Mouse (Mus musculus) left cerebral cortex, adult 8-10 months (tissue): Measurements from ENCODE around the gene U2af1. TPM values are rescaled to one million over a fixed set of nuclear protein-coding genes. Genes with fewer than 3 reads are reported as not detected.

ENCODE experiments used
- DNase-seq, 2 experiments: peaks; one replicate each; pipeline ENCODE4 v3.0.0; 2022; ENCODE audit warnings: low spot score in 2 of 2
- total RNA-seq, 4 experiments: library from RNA; stranded (reverse); gene quantifications; 2 replicates each; pipeline ENCODE4 v1.2.4; 2022

The U2af1 gene
- total RNA-seq, 4 experiments from 2014 or later, result 119 to 127 (median 122) TPM

GRCm38 (mm10) chr17:31662855-31663254 lies 4.2 kb upstream of the U2af1 start:
- DNase-seq, result no peak

- DNase-seq, result peak; percentile 29 to 85
Observed at GRCm38 (mm10) chr17:31660661-31661250, 2.1 kb upstream of the U2af1 start.

DNA sequence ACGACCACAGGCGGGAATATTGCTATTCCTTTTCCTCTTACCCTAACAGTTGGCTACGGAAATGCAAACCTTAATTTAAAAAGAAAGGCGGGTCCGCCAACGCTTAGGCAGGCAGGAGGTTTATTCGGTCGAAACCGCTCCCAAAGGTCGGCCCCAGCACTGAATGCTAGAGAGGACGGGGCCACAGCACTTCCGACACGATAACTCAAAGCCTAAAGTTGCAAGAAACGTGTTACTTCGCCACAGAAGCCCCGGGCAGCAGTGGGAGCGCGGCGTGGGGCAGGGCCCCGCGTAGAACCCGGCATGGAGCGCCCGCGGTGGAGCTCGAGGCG lies 590 bp downstream of the U2af1 start:
- DNase-seq, result no peak

- DNase-seq, result no peak
Observed at GRCm38 (mm10) chr17:31657141-31657983, 1.3 kb downstream of the U2af1 start.

DNA sequence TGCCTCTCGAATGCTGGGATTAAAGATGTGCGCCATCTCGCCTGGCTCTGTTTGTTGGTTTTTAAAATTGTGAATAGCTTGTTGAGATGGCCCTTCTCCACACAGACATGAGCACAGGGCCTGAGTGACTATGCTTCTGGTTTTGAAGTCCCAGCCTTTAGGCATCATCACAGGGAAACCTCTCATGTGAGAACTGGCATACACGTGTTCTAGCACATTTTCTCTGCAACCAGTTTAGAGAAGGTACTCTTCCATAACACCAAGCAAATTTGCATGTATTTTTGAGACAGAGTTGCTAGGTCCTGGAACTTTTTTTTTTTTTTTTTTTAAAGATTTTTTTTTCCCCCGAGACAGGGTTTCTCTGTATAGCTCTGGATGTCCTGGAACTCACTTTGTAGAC lies 2.0 kb downstream of the U2af1 start:
- DNase-seq, result no peak

DNA sequence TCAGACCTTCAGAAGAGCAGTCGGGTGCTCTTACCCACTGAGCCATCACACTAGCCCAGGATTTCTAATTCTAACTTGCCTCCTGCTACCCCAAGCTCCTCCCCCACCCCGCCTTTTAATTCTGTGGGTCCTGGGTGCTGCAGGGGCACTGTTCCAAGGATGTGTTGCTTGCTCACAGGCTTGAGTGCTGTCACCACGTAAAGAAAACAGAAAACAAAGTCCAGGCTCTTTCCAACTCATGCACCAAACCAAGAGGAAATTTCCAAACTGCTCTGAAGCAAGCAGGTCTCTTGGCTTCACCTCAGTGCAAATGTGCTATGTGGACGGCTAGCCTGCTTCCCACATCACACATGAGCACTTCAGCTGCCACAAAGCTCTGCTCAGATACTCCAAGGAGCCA lies 3.3 kb downstream of the U2af1 start:
- DNase-seq, result no peak

- no peak for DNase-seq
Observed at GRCm38 (mm10) chr17:31653277-31653676, 5.4 kb downstream of the U2af1 start.

- no peak for DNase-seq
Observed at GRCm38 (mm10) chr17:31652152-31652551, 6.5 kb downstream of the U2af1 start.

DNA sequence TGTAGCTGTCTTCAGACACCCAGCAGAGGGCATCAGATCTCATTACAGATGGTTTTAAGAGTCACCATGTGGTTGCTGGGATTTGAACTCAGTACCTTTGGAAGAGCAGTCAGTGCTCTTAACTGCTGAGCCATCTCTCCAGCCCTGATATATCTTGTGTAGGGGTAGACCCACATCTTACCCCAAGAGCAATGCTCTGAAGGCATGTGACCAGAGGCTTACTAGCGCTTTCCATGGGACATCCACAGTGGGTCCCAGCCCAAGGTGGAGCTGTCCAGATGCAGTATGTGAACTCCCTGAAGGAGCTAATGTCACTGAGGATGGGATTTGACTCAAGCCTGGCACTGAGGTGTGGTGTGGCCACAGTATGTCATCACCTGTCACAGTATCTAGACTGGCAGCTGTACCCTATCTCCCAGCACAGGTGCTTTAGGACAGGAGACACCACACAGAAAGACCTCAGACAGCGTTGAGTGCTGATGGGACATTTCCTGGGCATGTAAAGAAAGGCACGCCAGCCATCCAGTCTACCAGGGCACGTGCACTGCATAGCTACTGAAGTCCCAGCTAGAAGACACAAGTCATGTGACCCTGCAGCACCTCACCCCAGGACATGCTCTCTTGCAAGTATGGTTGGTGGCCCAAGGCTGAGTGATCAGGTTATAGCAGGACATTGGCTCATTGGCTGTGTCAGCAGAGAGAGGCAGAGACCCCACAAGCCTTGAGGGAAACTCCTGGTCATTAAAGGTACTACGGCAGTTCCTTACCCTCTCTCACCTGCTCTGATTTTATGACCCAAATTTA lies 12.3 kb downstream of the U2af1 start:
- no peak for DNase-seq

GRCm38 (mm10) chr17:31642913-31643312 lies 15.8 kb downstream of the U2af1 start:
- no peak for DNase-seq

DNA sequence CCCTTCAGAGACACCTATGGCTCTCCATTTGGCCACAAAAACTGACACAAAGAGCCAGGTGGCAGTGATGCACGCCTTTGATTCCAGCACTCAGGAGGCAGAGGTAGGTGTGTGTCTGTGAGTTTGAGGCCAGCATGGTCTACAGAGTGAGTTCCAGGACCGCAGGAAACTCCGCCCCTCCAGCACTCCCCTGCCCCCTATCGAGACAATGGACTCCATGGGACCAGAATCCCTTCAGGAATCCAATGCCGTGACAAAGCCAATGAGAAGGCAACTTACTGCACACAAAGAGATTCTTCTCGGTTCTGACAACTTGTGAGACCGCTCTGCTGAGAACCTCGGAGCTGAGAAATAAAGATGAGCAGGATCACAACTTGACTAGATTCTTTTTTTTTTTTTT lies 16.4 kb downstream of the U2af1 start:
- no peak for DNase-seq

DNA sequence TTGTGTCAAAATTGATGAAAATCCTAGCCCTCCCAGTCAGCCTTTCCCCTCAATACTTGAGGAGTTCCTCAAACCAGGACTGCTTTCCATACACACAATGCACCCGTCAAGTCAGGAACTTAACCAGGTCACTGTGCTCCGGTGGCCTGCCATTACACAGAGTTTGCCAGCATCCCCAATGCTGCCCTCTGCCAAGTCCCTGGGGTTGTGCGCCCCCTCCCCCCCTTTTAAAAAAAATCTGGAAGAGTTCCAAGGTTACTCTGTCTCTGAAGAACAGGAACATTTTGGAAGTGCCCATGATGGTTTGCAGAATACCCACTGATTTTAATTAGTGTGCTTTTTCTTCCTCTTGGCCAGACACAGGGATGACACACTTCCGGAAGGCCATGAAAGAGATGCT lies 19.0 kb downstream of the U2af1 start:
- peak in 1 of 2 experiments; percentile 55 for DNase-seq

- peak in 1 of 2 experiments; percentile 72 for DNase-seq
Observed at GRCm38 (mm10) chr17:31637866-31638570, 20.7 kb downstream of the U2af1 start.

DNA sequence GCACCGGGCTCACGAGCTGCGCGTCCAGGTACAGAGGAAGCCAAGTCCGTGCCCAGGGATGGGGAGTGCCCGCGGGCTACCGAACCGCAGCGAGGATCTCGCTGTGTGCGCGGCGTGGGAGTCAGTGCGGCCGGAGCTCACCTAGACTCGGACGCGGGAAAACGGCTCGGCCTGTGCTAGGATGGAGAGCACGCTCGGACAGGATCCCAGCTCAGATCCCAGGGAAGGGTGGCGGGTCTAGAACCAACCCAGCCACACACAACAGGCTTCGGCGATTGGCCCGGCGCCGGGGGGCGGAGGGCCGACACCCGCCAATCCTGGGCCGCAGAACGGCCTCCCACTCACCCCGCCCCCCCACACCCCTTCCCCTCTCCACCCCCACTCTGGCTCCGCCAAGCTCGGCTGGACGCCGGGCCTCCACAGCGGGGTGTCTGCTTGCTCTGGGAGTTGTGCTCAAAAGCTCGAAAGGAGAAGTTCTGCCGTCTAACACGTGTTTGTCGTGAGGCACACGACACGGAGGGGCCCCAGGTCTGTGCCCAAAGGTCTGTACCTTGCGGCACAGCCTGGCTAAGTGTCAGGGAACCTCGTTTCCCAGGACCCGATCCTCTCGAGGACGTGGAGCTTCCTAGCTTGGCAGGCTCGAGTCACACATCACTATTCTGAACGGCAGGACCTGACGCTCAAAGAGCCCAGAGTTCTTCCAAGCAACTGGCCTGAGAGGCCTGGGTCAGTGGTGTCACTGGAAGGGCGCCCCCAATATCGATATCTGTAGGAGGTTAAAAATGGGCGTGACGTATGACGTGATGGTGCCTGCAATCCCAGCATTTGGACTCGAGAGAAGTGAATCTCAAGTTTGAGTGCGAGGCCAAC lies 21.5 kb downstream of the U2af1 start, which contains the start of gene Cbs:
Gene Cbs (minus strand): TSS at position 297 of the 870 bp plus-strand sequence.
- peak; percentile 31 to 66 for DNase-seq

DNA sequence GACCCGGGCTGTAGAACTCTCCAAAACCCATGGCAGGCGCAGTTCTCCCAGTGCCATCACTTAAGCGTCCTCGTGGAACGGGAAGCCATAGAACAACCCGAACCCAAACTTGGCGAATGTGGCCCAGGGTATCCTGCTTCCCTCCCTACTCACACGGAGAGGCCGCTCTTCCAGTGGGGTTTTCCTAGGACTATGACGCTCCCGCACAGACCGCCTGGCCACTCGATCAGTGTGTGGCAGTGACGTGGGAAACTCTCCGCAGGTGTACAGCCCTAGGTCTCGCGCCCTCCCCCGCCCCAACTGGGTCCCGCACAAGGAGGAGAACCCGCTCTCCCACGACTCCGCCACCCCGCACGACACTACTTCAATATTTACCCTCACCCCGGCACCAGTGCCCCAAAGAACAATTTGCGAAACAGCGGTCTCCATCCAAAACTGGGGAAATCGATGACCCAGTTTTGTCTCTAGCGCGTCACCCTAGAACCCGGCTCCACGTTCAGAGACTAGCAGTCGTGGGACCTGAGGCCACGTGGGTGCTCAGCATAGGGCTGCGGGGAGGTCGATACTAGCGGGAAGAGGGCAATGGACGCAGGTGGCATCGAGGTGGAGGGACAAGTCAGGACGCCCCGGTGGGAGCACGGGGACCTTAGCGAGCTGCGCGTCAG lies 22.3 kb downstream of the U2af1 start:
- DNase-seq, result no peak

DNA sequence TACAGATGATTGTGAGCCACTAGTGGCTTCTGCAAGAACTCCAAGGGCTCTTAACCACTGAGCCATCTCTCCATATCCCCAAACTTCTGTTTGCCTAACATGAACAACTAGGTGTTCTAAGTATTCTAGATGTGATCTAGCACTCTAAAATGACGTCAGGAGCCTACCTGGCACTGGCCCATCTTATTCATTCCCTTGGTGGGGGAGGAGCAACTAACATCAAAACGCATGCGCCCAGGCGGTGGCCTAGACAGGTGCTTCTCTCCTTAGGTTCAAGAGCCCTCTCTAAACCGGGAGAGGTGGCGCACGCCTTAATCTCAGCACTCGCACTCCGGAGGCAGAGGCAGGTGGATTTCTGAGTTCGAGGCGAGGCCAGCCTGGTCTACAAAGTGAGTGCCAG lies 22.9 kb downstream of the U2af1 start:
- no peak for DNase-seq

DNA sequence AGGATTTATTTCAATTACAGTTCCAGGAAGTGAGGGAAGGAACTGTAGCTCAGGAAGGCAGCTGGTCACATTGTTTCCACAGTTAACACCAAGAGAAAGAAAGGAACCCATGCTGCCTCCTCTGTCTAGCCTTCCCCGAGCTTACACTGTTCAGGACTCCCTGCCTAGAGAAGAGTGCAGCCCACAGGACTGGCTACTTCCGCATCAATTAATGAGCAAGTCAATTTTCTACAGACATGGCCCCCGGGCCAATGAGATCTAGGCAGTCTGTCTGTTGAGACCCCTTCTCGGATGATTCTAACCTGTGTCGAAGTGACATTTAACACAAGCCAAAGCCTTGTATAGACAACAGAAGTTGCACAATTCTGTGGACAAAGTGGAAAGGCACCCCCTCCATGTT lies 23.8 kb downstream of the U2af1 start:
- no peak for DNase-seq

- DNase-seq, result no peak
Observed at GRCm38 (mm10) chr17:31633007-31633406, 25.7 kb downstream of the U2af1 start.

DNA sequence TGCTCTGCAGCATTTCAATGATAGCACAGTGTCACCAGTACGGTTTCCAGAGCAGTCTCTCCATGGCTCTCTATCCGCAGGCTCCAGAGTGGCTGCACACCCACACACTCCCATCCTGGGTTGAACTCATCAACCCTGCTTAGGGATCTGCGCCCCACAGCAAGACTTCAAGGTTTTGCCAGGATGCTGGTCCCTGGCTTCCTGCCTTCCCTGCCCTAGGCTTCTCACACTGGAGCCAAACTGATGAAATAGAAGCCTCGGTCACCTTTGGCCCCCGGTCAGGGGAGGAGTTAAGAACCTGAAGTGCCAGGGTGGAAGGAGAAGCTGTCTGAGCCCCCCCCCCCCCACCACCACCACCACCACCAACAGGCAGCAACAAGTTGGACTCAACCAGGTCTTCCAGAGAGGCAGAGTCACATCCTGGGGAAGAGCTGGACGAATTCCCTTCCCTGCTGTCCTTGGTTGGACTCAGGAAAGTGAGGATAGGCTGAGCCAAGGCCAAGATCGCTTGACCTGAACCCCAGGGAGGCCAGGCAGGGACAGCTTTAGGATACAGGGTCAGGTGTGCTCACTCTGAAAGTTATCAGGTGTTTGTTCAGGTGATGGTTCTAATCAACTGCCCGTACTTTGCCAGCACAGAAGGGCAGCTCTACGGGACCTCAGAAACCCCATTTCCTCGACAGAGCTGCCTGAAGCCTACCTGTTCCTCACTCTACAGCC lies 27.5 kb downstream of the U2af1 start:
- DNase-seq, result no peak
